Mouse (Mus musculus) bone marrow macrophage, adult 2 months (primary cell): ENCODE measurements around the gene Rhebl1.

Experiments used
- CTCF ChIP-seq: IDR thresholded peaks from 2 replicates; pipeline ENCODE4 v1.5.1; 2012; ENCODE audit warnings: low read depth, mild to moderate bottlenecking, low read length, moderate library complexity
- POLR2A ChIP-seq: IDR thresholded peaks from 2 replicates; pipeline ENCODE4 v1.6.1; 2012; ENCODE audit warnings: mild to moderate bottlenecking, low read depth, low read length, borderline replicate concordance

DNA sequence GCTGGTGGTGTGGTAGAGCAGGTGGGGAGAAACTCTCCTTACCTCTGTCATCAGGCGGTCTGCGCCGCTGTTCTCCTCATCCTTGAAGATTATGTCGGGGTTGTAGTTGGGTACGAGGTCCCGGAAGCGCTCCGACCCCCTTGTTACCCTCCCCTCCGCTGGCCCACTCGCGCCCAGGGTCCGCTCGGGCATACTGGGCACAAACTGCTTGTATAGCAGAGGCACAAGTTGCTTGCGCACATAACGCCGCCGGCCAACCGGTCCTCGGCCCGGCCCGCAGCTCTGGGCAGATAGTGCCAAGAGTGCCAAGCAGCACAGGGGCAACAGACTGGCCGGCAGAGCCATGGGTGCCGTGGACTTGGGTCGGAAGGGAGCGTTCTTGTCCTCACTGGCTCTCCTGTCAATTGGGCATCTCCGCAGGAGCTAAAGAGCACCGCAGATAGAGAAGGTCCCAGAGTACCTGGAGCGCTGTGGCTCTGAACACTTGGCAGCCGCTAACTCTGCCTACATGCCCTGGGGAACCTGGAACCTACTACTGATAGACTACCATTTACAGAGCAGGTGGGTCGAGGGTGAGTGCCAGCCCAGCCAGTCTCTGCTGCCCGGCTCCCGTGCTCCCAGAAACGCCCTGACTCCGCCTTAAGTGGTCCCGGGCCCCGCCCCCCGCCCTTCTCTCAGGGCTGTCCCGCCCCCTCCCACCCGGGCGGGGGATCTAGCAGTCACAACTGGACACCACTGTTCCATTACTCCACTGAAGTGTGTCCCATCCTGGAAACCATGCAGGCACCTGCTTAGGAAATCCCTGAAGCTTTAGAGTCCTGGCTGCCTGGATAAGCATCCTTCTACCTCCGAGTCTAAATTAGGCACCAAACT lies 3.8 kb upstream of the Rhebl1 start, which contains the start of gene Dhh:
- TF ChIP-seq CTCF (no peak), POLR2A (no peak)
